Mouse (Mus musculus) intestine, embryonic 14.5 days (tissue): ENCODE measurements around the gene Tmpo. TPM values are rescaled to one million over a fixed set of nuclear protein-coding genes. Genes with fewer than 3 reads are reported as not detected.

Experiments used
- ATAC-seq: fragments of 200-750 bp; cut with Nextera tagmentation; replicated peaks from 2 replicates; pipeline ENCODE4 v1.8.0; 2017; ENCODE audit warnings: low read depth, moderate number of reproducible peaks, moderate TSS enrichment, moderate library complexity; ENCODE audit not compliant: low FRiP score, low TSS enrichment
- DNase-seq: peaks from one replicate; pipeline ENCODE4 v3.0.0-alpha.2; 2018; ENCODE audit warnings: low spot score
- H3K27ac ChIP-seq: fragments of 300-500 bp; sonication (generic); 2 replicates; pipeline ENCODE4 v1.5.1; 2014; ENCODE audit warnings: low read depth, mild to moderate bottlenecking, control low read depth
- H3K27me3 ChIP-seq: fragments of 300-500 bp; sonication (generic); replicated peaks from 2 replicates; pipeline ENCODE4 v1.6.1; 2014; ENCODE audit warnings: low read length, control low read depth; ENCODE audit not compliant: control insufficient read depth, insufficient read depth
- H3K36me3 ChIP-seq: fragments of 300-500 bp; sonication (generic); 2 replicates; pipeline ENCODE4 v1.6.1; 2014; ENCODE audit warnings: low read length, control low read depth; ENCODE audit not compliant: control insufficient read depth, insufficient read depth
- H3K4me1 ChIP-seq: fragments of 300-500 bp; sonication (generic); replicated peaks from 2 replicates; pipeline ENCODE4 v1.6.1; 2014; ENCODE audit warnings: low read length, control low read depth, mixed read lengths; ENCODE audit not compliant: control insufficient read depth, insufficient read depth
- H3K4me2 ChIP-seq: fragments of 300-500 bp; sonication (generic); 2 replicates; pipeline ENCODE4 v1.6.1; 2014; ENCODE audit warnings: low read length
- H3K4me3 ChIP-seq: fragments of 300-500 bp; sonication (generic); 2 replicates; pipeline ENCODE4 v1.5.1; 2014; ENCODE audit warnings: low read depth, low read length, control low read depth, mixed read lengths
- H3K9ac ChIP-seq: fragments of 300-500 bp; sonication (generic); 2 replicates; pipeline ENCODE4 v1.6.1; 2014; ENCODE audit warnings: mild to moderate bottlenecking, low read length
- H3K9me3 ChIP-seq: fragments of 300-500 bp; sonication (generic); 2 replicates; pipeline ENCODE4 v1.6.1; 2016; ENCODE audit warnings: low read length, control low read depth; ENCODE audit not compliant: control insufficient read depth
- WGBS: fragments of 180-500 bp; shearing (Covaris S2); extraction: QIAGEN DNeasy Blood & Tissue Kit; methylation state at CpG from one replicate; pipeline ENCODE4 v1.1.7; 2014; 5-methylcytosine and 5-hydroxymethylcytosine counted together
- polyA plus RNA-seq: library from polyadenylated mRNA; unstranded; fragments of >200 nt; fragmentation: Nextera tagmentation; extraction: Ambion mirVana; gene quantifications from 2 replicates; pipeline ENCODE4 v1.2.1, GENCODE M21; 2014

Gene Tmpo
- polyA plus RNA-seq, 1 experiment from 2014 or later, result 219 TPM

DNA sequence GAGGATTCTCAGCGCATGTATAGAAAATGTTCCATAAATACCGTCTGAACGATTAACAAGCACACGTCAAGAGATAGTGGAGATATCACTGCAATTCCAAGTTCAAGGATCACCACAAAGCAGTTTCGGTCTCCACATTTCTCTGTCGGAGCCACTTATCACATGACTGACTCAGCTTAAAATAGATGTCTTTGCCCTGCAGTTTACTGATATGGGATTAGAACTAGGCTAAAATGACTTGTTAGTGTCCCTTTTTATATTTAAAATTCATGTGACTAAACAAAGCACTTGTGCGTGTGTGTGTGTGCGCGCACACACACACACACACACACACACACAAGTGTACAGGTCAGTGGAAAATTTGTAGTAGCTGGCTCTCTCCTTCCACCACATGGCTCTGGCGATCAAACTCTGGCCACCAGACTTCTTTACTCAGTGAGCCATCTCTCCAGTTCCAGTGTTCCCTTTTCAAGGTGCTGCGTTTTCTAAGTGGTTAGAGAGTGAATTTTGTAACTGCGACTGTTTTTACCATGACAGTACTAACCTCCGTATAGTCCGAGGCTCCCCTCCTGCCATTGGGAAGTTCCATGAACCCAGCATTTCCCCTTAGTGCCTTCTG, 41.9 kb downstream of the Tmpo start:
- no peak overlapping the region for H3K4me2 ChIP-seq
- no peak for DNase-seq
- no peaks in the 10 kb centered on the region for H3K36me3 ChIP-seq
- 91% methylated on average over 14 of the region's 14 CpGs for WGBS
- H3K27ac ChIP-seq, result no peak overlapping the region
- no peak for ATAC-seq
- no peak overlapping the region for H3K9ac ChIP-seq
- no peaks in the 10 kb centered on the region for H3K9me3 ChIP-seq
- H3K4me3 ChIP-seq, result no peak overlapping the region
- H3K27me3 ChIP-seq, result no peaks in the 10 kb centered on the region
- H3K4me1 ChIP-seq, result no peaks in the 10 kb centered on the region

DNA sequence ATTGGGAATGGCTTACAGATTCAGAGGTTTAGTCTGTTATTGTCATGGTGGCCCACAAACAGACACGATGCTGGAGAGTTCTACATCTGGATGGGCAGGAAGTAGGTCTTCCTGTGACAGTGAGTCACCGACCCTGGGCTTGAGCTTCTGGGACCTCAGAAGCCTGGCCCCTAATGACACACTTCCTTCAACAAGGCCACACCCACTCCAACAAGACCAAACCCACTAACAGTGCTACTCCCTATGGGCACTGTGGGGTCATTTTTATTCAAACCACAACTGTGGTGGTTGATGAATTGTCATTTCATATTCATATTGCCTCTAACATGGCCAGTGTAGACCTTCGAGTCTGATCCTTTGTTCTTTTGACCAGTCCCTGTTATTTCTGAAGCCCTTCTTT, 42.8 kb downstream of the Tmpo start:
- no peaks in the 10 kb centered on the region for H3K27me3 ChIP-seq
- no peaks in the 10 kb centered on the region for H3K4me1 ChIP-seq
- 74% methylated on average over 3 of the region's 3 CpGs for WGBS
- no peaks in the 10 kb centered on the region for H3K36me3 ChIP-seq
- H3K27ac ChIP-seq, result no peak overlapping the region
- no peak overlapping the region for H3K4me2 ChIP-seq
- no peak overlapping the region for H3K4me3 ChIP-seq
- DNase-seq (no peak), ATAC-seq (no peak)
- no peak overlapping the region for H3K9ac ChIP-seq
- H3K9me3 ChIP-seq, result no peaks in the 10 kb centered on the region

DNA sequence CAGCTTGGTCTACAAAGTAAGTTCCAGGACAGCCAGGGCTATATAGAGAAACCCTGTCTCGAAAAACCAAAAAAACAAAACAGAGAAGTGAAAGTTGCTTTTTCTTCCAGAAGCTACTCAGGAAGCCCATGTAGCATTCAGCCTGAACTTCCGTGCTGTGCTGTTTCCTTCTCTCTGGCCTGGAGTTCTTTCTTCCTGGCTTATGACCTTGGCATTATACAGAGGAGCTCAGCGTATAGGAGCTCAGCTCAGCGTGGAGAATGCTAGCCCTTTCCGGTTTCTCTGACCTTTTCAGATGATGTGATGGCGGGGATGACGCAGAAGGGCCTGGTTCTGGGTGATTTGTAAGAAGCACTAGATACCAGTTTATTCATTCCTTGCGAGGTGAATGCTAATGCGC, 43.7 kb downstream of the Tmpo start:
- DNase-seq (no peak), ATAC-seq (no peak)
- H3K9me3 ChIP-seq, result no peaks in the 10 kb centered on the region
- H3K4me2 ChIP-seq, result no peak overlapping the region
- H3K27me3 ChIP-seq, result no peaks in the 10 kb centered on the region
- no peak overlapping the region for H3K9ac ChIP-seq
- H3K4me1 ChIP-seq, result no peaks in the 10 kb centered on the region
- 79% methylated on average over 9 of the region's 9 CpGs for WGBS
- no peak overlapping the region for H3K27ac ChIP-seq
- H3K36me3 ChIP-seq, result no peaks in the 10 kb centered on the region
- no peak overlapping the region for H3K4me3 ChIP-seq

DNA sequence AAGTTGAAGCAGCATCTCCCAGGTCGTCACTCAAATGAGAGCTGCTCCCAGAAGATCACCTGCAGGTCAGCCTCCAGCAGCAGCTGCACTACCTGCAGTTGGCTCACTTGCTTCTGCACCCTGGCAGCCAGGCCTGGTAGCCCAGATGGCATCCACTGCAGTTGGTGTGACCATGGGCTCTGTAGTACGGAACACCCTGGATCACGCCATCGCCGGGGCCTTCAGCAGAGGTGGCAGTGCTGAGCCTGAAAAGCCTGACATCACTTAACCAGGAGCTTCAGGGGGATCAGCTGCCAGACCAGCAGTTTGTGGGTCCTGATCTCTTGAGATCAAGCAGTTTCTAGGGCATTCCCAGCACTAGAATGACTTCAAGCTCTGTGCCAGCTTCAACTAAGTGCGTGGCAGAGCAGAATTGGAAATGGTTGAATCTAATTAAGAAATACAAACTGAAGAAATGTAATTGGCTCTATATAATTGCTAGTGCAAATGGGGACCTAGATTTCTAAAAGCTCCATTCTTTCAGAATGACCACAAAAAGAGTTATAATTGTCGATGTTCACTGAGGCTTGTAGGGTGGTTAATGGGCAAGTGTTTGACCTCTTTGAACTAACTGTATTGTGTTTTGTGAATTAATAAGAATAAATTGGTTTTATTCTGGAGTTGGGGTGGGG, 45.7 kb downstream of the Tmpo start:
- no peaks in the 10 kb centered on the region for H3K9me3 ChIP-seq
- H3K4me1 ChIP-seq, result no peaks in the 10 kb centered on the region
- WGBS, result 92% methylated on average over 7 of the region's 7 CpGs
- no peak overlapping the region for H3K4me3 ChIP-seq
- ATAC-seq, result no peak
- no peak overlapping the region for H3K4me2 ChIP-seq
- DNase-seq, result no peak
- no peaks in the 10 kb centered on the region for H3K36me3 ChIP-seq
- no peaks in the 10 kb centered on the region for H3K27me3 ChIP-seq
- H3K9ac ChIP-seq, result no peak overlapping the region
- H3K27ac ChIP-seq, result no peak overlapping the region

DNA sequence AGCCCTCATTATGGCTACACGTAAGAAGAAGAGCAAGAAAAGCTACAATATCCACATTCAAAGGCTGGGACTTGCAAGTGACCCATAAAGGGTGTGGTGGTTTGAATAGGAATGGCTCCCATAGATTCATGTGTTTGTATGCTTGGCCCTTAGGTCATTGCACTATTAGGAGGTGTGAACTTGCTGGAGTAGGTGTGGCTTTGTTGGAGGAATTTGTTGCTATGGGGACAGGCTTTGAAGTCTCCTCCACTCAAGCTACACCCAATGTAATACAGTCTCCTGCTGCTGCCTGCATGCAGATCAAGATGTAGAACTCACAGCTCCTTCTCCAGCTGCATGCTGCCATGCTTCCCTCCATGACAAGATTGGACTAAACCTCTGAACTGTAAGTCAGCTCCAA, 49.5 kb downstream of the Tmpo start:
- no peaks in the 10 kb centered on the region for H3K9me3 ChIP-seq
- H3K9ac ChIP-seq, result no peak overlapping the region
- no peaks in the 10 kb centered on the region for H3K27me3 ChIP-seq
- no peaks in the 10 kb centered on the region for H3K36me3 ChIP-seq
- no peak overlapping the region for H3K27ac ChIP-seq
- H3K4me1 ChIP-seq, result no peaks in the 10 kb centered on the region
- no peak overlapping the region for H3K4me2 ChIP-seq
- DNase-seq (no peak), ATAC-seq (no peak)
- no peak overlapping the region for H3K4me3 ChIP-seq
- WGBS, result 76% methylated on average over 1 of the region's 1 CpGs

DNA sequence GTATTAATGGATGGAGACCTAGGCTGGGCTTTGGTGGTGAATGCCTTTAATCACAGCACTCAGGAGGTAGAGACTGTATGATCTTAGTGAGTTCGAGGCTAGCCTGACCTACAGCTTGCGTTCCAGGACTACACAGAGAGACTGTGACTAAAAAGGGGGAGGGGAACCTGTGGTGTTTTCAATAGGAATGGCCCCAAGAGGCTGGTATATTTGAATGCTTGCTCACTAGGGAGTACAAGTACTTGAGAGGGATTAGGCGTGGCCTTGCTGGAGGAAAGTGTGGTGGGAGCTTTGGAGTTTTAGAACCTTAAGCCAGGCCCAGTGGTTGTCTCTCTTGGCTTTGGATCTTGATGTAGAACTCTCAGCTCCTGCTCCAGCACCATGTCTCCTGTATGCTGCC, 50.3 kb downstream of the Tmpo start:
- DNase-seq (no peak), ATAC-seq (no peak)
- 85% methylated on average over 3 of the region's 3 CpGs for WGBS

DNA sequence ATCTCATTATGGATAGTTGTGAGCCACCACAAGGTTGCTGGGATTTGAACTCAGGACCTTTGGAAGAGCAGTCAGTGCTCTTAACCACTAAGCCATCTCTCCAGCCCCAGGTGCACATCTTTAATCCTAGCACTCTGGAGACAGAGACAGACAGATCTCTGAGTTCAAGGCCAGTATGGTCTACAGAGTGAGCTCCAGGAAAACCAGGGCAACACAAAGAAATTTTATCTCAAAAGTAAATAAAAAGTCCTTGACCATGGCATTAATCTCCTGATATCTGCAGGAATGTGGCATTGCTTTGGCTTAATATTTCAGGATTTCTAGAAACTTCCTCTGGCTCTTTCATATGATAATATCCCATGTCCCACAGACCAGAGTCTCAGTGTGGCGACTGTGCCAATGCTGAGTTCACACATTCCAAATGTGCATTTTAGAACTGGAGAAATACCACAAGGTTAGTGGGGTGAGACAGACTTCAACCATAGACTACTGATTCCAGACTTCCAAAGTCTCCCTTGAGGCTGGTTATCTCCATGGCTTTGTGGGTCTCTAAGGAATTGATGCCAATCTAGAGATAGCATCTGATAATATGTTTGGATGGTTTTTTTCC, 52.5 kb downstream of the Tmpo start:
- Histone ChIP-seq H3K4me2 (no peak overlapping the region), H3K36me3 (no peaks in the 10 kb centered on the region), H3K4me1 (no peaks in the 10 kb centered on the region), H3K27ac (no peak overlapping the region), H3K4me3 (no peak overlapping the region), H3K27me3 (no peaks in the 10 kb centered on the region), H3K9ac (no peak overlapping the region), H3K9me3 (no peaks in the 10 kb centered on the region)
- DNase-seq, result no peak
- no peak for ATAC-seq
- 78% methylated on average over 1 of the region's 1 CpGs for WGBS

More for the DNA sequence above, 50.3 kb downstream of the Tmpo start:
- no peak overlapping the region for H3K27ac ChIP-seq
- H3K9me3 ChIP-seq, result no peaks in the 10 kb centered on the region
- H3K9ac ChIP-seq, result no peak overlapping the region
- no peak overlapping the region for H3K4me3 ChIP-seq
- no peaks in the 10 kb centered on the region for H3K4me1 ChIP-seq
- no peaks in the 10 kb centered on the region for H3K27me3 ChIP-seq
- no peak overlapping the region for H3K4me2 ChIP-seq
- no peaks in the 10 kb centered on the region for H3K36me3 ChIP-seq

DNA sequence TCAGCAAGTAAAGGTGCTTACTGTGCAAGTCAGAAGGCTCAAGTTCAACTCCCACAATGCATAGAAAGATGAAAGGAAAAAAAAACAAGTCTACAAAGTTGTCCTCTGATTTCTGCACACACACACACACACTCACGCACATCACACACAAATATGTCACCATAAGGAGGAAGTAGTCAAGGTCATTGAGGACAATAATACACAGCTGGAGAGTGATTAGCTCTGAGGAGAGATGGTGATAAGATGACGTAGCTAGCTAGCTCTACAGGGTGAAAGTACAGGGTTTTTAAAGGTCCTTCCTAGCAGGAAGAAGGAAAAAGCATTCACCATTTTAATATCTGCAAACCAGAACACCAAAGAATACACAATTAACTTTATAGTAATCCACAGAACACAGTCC, 53.7 kb downstream of the Tmpo start:
- Histone ChIP-seq H3K4me1 (peaks cover 6% of the 10 kb centered on the region; the same call in 1 of the 2 replicates), H3K27me3 (no peaks in the 10 kb centered on the region), H3K36me3 (peaks cover 3% of the 10 kb centered on the region; the same call in 1 of the 2 replicates), H3K9me3 (no peaks in the 10 kb centered on the region), H3K4me3 (no peak overlapping the region), H3K9ac (no peak overlapping the region), H3K27ac (no peak overlapping the region), H3K4me2 (no peak overlapping the region)
- DNase-seq, result no peak
- WGBS, result 62% methylated on average over 2 of the region's 2 CpGs
- ATAC-seq, result no peak
